Mouse (Mus musculus) cerebellum, adult 8-10 months (tissue): ENCODE measurements around the gene Hk1.

Experiments
- DNase-seq: peaks from one replicate; pipeline ENCODE4 v3.0.0; 2022

The Hk1 gene

DNA sequence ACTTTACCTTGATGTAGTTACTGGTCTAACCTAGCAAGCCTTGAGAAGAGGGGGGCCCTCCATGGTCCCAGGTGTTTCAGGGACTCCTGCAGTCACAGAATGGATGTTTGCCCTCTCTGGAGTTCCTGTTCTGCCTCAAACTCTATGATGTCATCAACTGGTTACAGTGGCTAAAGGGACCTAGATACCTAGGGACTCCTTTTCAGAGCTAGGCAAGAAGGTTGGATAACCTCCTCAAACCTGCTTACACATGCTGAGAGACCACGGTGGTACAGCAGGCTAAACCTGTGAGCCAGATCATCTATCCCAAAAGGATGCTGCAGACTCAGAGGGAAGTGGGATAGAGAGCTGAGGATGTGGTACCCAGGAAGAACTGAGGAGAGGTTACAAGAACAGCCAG lies at the start of gene Hk1:
Gene Hk1 (minus strand): TSS at position 101 of the 400 bp plus-strand sequence.
- DNase-seq = no peak

DNA sequence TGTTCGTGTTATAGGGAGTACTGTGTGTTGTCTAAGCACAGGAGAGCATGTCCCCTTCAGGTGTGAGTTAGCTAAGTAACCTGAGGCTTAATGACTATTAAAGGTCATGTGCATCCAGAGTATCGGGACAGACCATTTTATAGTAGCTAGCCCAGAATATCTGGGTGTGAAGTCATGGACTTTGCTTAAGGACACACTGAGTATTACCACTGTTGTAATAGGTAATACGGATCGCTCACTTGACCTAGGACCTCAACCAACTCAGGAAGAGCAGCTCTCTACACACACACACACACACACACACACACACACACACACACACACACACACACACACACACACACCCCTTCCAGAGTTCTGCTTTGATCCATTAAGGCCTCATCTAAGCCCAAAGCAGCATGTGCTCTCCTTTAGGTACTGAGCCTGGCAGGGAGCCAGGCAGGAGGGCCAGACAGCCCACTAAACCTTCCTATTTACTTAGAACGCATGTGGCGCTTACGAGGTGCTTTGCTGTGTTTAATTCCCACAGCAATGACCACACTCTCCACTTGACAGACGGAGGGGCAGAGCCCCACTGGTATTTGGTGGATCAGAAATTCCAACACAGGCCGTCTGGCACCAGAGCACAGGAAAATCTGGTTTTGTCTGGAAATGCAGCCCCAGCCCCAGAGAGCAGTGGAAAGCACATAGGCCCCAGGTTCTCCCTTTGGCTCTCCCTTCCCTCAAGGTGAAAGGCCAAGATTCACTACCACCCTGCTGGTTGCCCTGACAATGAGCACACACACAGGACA lies 45.6 kb upstream of the Hk1 start:
- DNase-seq = no peak

DNA sequence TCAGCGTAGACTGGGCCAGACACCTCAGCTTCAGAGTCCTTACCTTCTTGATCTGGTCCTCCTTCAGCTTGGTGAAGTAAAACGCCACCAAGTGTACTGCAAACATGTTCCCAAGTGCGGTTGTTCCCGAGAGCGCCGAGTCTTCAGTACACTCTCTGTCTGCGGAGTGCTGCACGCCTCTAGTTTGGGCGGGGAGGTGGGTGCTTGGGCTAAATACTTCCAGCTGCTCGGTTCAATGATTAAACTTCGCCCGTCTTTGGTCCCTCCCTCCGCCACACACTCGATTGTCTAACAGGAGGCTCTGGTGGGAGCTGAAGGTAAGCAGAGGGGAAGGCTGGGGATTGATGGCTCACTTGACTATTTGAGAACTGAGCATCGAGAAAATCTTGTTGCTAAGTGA lies 42.5 kb upstream of the Hk1 start, which contains the start of gene Hkdc1:
Gene Hkdc1 (minus strand): TSS at position 237 of the 400 bp plus-strand sequence.
- no peak for DNase-seq

DNA sequence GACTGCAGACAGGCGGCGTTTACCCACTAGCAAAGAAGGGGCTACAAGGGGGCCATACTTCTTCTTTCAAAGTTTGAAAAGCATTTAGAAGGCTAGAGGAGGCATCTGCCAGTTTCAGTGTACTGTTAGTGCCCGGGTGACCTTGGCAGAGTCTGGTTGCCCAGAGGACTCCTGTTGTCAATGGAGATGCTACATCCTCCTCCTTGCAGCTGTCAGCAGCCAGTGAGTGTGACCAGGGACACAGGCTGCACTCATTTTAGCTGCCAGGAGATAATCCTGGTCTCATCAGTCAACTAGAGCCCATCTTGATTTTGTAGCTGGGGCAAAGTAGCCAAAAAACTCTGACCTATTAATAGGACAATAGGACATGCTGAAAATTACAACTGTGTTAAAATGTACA lies 41.4 kb upstream of the Hk1 start:
- no peak for DNase-seq

DNA sequence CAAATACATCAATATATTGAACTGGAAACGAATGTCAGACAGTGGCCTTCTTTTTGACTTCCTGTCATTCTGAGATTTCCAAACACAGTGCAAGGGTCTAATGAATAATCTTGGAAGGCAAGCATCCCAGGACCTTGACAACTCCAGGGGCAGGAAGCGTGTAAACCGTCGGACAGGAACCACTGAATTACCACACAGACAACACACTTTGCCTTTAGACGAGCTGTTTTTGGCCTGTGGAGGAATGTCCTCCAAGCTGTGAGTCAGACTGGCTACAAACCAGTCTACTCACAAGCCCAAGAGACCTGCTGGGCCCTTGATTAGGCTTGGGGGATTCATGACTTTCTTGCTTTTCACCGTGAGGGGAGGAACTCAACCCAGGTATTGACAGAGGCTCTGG lies 40.7 kb upstream of the Hk1 start:
- no peak for DNase-seq

DNA sequence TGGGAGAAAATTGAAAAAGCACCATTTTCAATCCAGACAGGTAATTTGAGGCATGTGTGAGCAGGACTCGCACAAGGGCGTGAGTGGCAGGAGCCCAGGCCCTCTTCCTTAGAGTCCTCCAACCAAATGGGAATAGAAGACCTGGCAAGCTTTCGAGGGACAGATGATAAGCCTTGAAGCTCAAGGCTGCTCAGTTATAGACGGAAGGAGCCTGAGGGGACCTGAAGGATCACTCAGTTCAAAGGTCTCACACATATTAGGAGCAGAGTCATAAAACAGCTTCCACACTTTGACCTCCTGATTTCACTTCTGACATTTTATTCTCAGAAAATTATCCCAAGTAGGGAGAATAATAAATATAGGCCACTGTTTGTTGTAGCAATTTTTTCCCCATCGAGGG lies 39.7 kb upstream of the Hk1 start:
- no peak for DNase-seq

DNA sequence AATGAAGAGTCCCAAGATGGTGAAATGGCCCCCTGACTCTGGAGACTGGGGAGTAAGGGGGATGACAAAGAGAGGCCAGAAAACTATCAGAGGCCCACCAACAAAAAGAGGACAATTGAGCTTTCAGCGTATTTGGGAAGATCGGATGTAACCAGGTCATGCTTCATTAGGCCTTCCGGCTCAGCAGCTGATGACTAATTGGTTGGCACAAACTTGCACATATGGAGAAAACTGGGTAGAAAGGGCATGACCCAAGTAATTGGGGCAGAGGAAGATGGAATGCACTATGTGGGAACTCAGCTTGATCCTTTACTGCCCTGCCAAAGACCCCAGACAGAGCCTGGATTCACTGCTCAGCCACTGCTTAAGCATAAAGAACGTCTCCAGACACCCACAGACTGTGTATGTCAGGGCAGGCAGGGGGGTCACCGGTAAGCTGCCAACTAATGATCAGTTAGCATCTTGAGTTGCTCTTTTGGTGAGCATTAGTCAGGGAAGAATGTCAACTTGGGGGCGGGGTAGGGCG lies 39.2 kb upstream of the Hk1 start:
- DNase-seq = no peak

DNA sequence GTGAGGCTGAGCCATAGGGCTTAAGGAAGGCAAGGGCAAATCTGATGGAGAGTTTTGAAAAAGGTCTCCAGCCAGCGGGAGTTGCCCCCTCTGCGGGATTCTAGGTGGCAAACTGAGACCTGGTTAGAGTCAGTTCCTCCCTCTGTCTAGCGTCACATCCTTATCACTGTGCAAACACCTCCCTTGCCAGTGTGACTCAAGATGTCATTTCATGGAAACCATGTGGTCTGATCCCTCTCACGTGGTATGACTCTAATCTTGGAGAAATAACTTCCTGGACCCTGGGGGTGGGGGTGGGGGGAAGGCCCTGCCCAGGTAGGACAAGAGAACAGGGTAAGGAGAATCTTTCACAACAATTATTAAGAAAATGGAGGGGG lies 33.9 kb upstream of the Hk1 start:
- no peak for DNase-seq

DNA sequence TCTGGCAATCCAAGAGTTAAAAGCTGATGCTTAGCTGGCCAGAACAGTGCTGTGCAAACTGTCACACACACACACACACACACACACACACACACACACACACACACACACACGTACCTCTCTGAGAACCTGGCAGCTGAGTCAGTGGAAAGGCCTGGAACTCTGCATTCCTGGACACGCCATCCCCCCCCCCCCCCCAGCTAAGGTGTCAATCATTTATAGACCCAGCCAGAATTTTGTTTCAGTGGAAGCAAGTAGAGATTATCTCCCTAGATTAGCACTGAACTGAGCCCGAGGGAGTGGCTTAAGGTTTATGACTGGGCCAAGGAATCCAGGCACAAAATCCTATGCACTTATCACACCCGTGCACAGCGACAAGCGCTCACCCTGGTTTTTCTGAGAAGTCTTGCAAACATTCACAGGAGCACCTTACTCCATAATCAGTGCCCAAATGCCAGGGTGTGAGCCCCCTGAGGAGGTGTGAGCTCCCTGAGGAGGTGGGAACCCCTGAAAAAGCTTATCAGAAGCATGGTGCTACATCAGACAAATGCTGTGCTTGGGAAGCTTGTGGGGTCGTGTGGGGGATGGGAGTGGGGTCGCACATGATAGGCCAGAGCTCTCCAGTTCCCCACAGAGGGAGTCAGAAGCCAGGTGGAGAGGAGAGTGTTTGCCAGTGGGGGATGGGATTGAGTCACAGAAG lies 33.3 kb upstream of the Hk1 start:
- DNase-seq = no peak

DNA sequence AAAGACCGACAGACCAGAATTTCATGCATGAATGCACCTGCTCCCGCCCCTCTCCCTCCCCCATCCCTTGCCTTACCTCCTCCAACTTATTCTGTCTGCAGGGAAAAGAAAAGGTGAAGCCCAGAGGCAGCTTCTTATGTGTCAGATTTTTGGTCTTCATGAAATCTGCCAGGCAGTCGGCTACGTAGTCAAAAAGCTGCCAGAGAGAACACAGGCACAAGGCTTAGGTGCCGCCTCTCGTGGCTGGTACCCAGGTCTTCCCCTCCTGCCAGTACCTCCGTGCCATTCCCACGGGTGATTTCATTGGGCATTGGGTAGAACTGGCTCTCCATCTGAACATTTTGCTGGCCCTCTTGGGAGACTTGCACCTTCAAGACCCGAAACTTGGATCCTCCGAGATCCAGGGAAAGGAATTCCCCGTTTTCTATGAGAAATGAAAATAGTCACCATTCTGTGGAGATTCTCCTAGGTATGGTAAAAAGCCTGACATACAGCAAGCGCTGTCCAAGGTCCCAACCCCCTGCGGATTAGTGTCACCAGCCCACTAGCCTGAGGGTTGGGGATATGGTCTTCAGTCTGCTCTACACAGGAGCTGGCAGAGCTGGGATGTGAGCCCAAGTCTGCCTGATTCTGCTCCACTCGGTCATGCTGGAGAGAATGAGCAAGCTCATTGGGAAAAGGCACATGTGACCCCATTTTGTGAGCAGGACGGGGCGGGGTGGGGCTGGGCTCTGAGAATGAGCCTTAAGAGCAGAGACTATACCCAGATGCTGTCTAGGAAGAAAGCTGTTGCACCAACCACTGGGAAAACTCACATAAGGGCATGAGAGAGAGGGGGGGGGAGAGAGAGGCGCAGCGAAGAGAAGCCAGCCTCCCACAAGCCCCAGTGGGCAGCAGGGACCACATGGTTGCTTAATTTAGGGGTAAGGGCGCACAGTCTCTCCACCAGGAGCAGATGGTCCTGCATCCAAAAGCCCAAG lies 32.0 kb upstream of the Hk1 start:
- DNase-seq = peak; percentile 14

DNA sequence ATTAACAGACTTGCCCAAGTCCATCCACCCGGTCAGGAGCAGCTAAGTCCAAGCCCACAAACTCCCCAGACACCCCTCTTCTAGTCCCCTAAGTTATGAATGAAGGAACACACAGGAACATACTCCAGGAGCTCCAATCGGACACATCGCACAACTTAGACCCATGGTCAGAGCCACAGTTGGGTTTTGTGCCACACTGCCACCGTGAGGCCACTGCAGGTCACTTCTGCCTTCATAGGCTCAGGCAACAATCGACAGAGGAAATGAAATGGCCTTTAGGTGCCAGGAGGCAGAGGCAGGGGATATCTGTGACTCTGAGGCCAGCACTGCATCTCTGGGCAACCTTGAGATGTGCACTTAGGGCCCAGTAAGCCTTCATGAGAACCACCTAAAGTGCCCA lies 31.2 kb upstream of the Hk1 start:
- peak; percentile 79 for DNase-seq

DNA sequence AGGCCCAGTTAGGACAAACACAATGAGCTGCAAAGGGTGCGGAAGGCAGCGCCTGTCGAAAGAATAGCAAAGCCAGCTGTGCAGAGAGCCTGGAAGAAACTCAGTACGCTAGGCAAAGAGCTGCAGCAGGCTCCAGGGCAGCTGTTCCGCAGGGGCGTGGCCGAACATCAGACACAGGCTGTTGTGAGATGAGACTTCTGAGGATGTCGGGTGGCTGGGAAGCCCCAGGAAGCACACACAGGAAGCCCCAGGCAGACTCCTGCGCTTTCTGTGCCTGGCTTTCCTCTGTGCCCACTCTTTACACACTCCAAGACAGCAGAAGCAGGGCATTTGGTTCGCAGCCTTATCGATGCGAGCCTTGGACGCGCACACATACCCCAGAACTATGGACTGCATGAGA lies 25.2 kb upstream of the Hk1 start:
- DNase-seq = no peak

DNA sequence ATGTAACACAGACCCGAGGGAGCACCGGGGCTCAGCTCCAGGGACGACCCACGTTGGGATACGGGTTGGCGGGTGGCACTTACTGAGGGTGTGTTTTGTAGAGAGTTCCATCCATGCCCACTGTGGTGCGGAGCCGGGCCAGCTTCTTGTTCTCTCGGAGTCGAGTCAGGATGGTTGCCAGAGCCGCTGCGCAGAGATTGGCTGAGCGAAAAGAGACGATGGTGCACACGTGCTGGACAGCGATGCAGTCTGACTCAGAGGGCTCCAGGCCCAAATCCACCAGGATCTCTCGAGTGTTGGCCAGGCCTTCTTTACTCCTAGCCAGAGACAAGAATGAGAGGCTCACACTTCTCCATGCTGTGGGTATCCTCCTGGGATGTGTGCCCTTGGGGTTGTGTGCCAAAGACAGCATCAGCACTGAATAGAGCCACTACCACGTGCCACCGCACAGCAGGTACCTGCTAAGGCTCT lies 22.0 kb upstream of the Hk1 start:
- peak; percentile 25 for DNase-seq

DNA sequence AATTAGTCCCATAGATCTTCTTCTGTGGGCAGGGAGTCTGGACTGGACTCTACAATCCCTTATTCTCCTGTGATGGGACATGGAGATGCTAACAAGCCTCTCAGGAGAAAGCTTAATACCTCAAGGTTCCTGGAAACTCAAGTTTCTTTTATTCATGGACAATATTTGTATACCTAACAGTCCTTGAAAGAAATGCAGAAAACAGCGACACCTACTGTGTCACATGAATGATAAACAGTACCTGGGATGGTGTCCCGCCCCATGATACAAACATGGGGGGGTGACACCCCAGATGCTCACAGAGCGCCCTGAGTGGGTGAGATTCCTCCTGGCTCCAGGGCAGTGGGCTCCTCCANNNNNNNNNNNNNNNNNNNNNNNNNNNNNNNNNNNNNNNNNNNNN lies 3.3 kb upstream of the Hk1 start:
- no peak for DNase-seq

DNA sequence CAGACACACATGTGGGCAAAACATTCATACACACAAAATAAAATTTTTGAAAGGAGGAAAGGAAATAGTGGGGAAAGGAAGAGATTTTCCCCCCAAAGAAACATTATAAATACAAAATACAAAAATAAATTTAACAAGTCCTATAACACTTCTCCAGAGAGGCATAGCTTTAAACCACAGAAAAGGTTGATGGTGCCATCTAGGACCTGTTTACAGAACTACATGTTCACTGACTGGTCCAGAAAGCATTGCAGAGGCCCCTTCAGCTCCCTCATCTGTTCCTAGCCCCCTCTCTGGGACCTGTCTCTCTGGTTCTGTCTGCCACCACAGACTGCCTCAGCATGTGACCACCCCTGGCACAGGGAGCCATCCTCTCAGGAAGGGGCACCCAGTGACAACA lies 1.2 kb upstream of the Hk1 start:
- DNase-seq = no peak

DNA sequence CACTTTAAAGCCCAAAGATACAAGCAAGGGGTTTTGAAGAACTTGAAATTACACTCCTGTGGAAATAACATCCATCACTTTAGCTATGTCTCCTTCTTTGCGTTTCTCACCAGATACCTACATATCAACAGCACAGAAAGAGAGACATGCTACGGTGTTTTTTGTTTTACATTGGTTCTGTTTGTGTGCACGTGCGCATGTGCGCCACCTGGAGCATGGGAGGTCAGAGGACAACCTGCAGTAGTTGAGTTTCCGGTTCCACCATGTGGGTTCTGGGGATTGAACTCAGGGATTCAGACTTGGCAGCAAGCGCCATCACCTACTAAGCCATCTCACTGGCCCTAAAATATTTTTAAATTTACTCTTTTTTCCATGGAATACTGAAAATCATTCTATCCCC lies 20.9 kb downstream of the Hk1 start:
- no peak for DNase-seq

DNA sequence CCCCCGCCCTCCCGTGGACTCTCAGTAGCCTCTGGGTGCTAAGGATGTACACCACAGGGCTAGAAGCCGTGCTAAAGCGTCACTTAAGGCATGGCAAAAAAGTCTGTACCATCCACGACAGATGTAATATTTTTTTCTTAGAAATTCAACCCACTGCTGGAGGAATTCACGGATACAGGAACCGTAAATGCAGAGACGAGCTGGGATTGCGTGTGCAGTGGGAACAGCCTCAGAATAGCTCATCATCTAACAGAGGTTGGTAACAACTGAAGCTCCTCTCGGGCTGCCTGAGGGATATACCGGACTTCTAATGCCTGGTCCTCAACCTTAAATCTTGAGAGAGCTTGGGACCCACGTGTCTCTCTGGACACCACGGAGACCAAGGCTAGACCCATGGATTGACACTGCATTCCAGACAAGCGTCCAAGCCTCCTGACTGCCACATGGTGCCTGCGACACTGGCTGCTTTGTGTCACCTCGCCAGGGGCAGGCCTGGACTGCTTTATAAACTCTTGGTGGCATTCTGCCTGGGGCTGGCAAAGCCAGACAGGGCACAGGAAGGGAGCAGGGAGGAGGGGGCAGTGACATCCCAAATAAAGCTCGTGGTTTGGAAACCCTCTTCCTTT lies 23.5 kb downstream of the Hk1 start:
- DNase-seq = no peak

DNA sequence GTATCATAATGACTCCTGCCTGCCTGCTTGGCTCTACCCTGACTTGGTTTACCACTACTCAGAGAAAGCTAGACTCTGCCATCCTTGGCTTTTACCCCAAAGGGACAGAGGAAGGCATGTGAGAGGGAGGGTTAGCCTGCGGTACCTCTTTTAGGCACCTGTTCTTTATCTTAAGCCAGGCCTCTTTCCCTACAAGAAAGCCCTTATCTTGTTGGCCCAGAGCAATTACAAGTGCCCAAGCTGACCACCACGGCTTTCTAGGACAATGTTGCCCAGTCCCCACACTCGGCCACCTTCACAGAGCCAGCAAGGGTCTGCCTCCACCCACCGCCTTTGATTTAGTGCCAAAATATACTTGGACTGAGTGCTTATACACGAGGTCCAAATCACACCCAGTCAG lies 34.6 kb downstream of the Hk1 start:
- DNase-seq = no peak

DNA sequence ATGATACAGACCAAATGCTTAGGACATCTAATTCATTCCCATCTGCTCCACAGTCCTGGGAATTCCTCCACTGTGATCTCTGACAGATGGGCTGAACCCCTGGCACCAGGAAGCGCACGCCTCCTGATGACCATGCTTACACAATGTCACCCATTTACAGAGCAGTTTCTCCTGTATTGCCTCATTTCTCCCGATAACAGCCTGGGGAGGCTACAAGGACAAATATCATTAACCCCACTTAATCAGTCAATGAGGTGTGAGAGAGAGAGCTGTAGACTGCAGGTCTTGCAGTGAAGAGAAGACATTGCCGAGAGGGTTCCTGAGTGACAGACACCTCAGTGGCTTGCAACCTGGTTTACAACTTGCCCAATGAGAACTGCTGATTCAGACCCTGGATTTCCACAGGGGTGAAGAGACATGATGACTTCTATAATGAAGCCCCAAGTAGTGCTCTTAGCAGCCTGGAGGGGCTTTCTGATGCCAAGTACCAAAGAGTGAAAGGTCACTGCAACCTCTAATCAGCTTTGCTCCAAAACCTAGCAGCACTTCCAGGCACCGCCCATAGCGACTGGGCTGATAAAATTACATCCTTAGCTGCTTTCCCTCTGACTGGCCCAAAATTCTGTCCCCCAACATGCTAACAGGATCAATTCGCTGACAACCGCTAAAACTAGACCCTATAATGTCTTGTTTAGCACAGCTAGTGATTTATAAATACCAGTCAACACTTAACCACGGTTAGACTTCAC lies 35.5 kb downstream of the Hk1 start:
- DNase-seq = no peak

DNA sequence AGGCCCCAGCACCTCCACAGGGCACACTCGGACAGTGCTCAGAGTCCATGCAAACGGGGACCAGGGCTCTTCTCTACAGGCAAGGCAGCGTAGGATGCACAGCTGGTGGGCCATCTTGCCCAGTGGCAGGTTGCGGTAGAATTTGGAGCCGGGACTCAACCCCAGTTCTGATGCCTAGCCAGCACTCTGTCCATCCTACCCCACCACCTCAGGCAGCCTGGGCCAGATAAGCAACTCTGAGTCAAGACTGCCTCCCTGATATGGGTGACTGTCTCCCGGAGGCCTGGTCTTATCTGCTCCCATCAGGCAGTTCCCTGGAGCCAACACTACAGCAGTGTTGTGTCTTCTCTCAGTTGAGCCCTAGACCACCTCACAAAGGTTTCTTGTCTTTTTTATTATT lies 37.2 kb downstream of the Hk1 start:
- DNase-seq = no peak

DNA sequence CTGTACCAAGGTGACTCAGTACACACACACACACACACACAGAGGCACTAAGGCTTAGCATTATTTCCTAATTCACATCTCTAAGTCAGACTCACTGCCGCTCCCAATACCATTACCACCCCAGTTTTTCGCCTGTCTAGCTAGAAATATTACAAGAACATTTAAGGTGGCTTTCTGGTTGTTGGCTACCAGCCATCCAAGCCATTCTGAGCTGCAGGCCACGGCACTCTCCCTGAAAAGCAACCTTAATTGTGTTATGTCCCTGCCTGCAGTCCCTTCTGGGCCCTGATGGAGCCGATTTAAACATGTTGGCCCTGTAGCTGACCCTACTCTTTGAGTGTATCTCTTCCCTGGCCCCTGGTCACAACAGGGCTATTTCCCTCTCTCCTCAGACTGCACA lies 37.8 kb downstream of the Hk1 start:
- no peak for DNase-seq

DNA sequence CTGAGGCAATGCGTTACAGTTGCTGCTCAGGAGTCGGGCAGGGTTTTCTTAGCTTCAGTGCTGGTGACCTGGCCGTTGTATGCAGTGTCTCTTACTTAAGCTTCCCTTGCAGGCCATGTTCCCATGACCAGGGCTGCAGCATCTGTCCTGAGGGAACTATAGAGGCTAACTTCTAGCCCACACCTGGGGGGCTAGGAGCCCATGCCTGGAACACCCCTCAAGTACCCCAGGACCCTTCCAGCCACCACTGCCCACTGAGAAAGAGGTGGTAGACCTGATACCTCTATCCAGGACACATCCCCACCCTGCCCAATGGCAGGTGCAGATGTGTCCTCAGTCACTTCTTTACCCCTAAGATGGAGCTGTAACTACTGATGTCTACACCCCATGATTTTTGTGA lies 38.7 kb downstream of the Hk1 start:
- DNase-seq = no peak
